Mouse (Mus musculus) mesoderm, embryonic 11.5 days (tissue): ENCODE data around the gene Psma1.

Experiments used
- DNase-seq: peaks from one replicate; pipeline ENCODE4 v3.0.0-alpha.2; 2012; ENCODE audit warnings: low read depth, low spot score

Gene Psma1

GRCm38 (mm10) chr7:114275372-114276004 is 430 bp downstream of the Psma1 start:
- DNase-seq = no peak

- DNase-seq = no peak
Observed at GRCm38 (mm10) chr7:114268446-114268845, 7.5 kb downstream of the Psma1 start.

GRCm38 (mm10) chr7:114253885-114254833 is 21.8 kb downstream of the Psma1 start, which contains the start of gene Copb1:
Gene Copb1 (minus strand): TSS chr7:114254711.
- DNase-seq = peak; percentile 87

- no peak for DNase-seq
Observed at GRCm38 (mm10) chr7:114251684-114252083, 24.2 kb downstream of the Psma1 start.

- no peak for DNase-seq
Observed at GRCm38 (mm10) chr7:114233980-114234379, 41.9 kb downstream of the Psma1 start.

GRCm38 (mm10) chr7:114232982-114233381 is 42.9 kb downstream of the Psma1 start:
- no peak for DNase-seq

GRCm38 (mm10) chr7:114231857-114232256 is 44.1 kb downstream of the Psma1 start:
- DNase-seq = no peak

GRCm38 (mm10) chr7:114226521-114226920 is 49.4 kb downstream of the Psma1 start:
- no peak for DNase-seq

- no peak for DNase-seq
Observed at GRCm38 (mm10) chr7:114220433-114220832, 55.5 kb downstream of the Psma1 start.

- no peak for DNase-seq
Observed at GRCm38 (mm10) chr7:114216908-114217307, 59.0 kb downstream of the Psma1 start.
